Mouse (Mus musculus) testis, postnatal 10 days (tissue): Measurements from ENCODE around the gene Akr1c18.

ENCODE experiments used
- DNase-seq: peaks from one replicate; pipeline ENCODE4 v3.0.0; 2021; ENCODE audit warnings: low spot score

Akr1c18 gene

GRCm38 (mm10) chr13:4102721-4103120 lies 47.7 kb downstream of the Akr1c18 start:
- no peak for DNase-seq

- no peak for DNase-seq
Observed at GRCm38 (mm10) chr13:4101691-4102090, 48.8 kb downstream of the Akr1c18 start.
